Mouse (Mus musculus) inflammation-experienced regulatory T-cells, adult 6 months (primary cell): ENCODE results near the gene Camkmt. TPM values are rescaled to one million over a fixed set of nuclear protein-coding genes. Genes with fewer than 3 reads are reported as not detected.

Source experiments
- ATAC-seq: one replicate; pipeline ENCODE4 v1.8.0; 2017
- polyA plus RNA-seq, 3 experiments: library from polyadenylated mRNA; unstranded; fragments of 100-300 nt; shearing (Covaris generic); gene quantifications; one replicate each; pipeline ENCODE4 v1.2.1; 2017

Camkmt gene
- polyA plus RNA-seq, 3 experiments from 2014 or later, result 5.6 to 10.0 (median 10.0) TPM

- no peak for ATAC-seq
Measured at GRCm38 (mm10) chr17:85464466-85465411, 374.4 kb downstream of the Camkmt start.

GRCm38 (mm10) chr17:85469776-85470175 is 379.4 kb downstream of the Camkmt start:
- ATAC-seq, result no peak

- no peak for ATAC-seq
Measured at GRCm38 (mm10) chr17:85472687-85473202, 382.4 kb downstream of the Camkmt start.

GRCm38 (mm10) chr17:85473217-85473616 is 382.9 kb downstream of the Camkmt start:
- ATAC-seq, result no peak

- no peak for ATAC-seq
Measured at GRCm38 (mm10) chr17:85473881-85474280, 383.5 kb downstream of the Camkmt start.

GRCm38 (mm10) chr17:85481241-85481640 is 390.9 kb downstream of the Camkmt start:
- no peak for ATAC-seq

- ATAC-seq, result no peak
Measured at GRCm38 (mm10) chr17:85483086-85483485, 392.7 kb downstream of the Camkmt start.

- ATAC-seq, result no peak
Measured at GRCm38 (mm10) chr17:85484015-85484414, 393.7 kb downstream of the Camkmt start.

- ATAC-seq, result no peak
Measured at GRCm38 (mm10) chr17:85484526-85484925, 394.2 kb downstream of the Camkmt start.

- no peak for ATAC-seq
Measured at GRCm38 (mm10) chr17:85485065-85485945, 395.0 kb downstream of the Camkmt start.

- no peak for ATAC-seq
Measured at GRCm38 (mm10) chr17:85485946-85486533, 395.7 kb downstream of the Camkmt start.

GRCm38 (mm10) chr17:85486585-85487480 is 396.5 kb downstream of the Camkmt start:
- no peak for ATAC-seq

GRCm38 (mm10) chr17:85487531-85487930 is 397.2 kb downstream of the Camkmt start:
- no peak for ATAC-seq

GRCm38 (mm10) chr17:85488601-85489487 is 398.5 kb downstream of the Camkmt start:
- ATAC-seq, result no peak

GRCm38 (mm10) chr17:85489488-85489980 is 399.2 kb downstream of the Camkmt start:
- ATAC-seq, result no peak

- no peak for ATAC-seq
Measured at GRCm38 (mm10) chr17:85491491-85491890, 401.1 kb downstream of the Camkmt start.

GRCm38 (mm10) chr17:85493521-85493920 is 403.2 kb downstream of the Camkmt start:
- no peak for ATAC-seq

GRCm38 (mm10) chr17:85495012-85495754 is 404.8 kb downstream of the Camkmt start:
- no peak for ATAC-seq

- ATAC-seq, result no peak
Measured at GRCm38 (mm10) chr17:85495871-85496270, 405.5 kb downstream of the Camkmt start.
